In the genomic region with DNA sequence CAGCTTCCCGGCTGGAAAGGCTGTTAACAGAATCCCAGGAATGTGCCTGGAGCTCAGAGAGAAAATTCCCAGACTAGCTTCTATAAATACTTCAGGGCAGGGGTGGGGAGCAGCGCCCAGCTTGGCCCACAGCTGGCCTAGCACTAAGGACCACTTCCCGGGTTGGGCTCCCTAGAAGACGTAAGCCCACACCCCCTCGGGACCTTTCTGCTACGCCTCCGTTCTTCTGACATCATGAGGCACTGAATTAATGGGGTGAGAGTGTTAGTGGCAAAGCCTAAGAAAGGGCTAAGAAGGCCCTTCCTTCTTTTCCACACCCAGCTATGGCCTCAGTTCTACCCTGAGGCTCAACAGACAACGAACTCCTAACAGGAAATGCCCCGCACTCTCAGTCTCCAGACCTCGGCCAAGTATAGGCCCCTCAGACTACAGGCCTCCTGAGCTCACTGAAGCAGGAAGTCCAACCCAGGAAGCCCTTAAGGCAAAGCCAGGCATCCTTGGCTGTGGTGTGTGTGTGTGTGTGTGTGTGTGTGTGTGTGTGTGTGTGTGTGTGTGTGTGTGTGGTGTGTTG, we compare ENCODE assay signal across 8 mouse cellular contexts. TPM values are rescaled to one million over a fixed set of nuclear protein-coding genes. Genes with fewer than 3 reads are reported as not detected.
DNase-seq lines count a peak whose midpoint lies in the region; ATAC-seq and TF ChIP-seq lines count a peak whose summit lies in the region.

No protein-coding gene starts in this region.

- TF ChIP-seq CTCF in hindbrain, postnatal 0 days (IDR thresholded peaks at IDR 0.05; ENCODE audit: low read depth), result no peak
- TF ChIP-seq CTCF in bone marrow macrophage, adult 2 months (IDR thresholded peaks at IDR 0.05; ENCODE audit: low read depth, low read length), result no peak

- no peak overlapping the region for H3K4me3 ChIP-seq in hindbrain, embryonic 10.5 days
- H3K4me3 ChIP-seq in hindbrain, postnatal 0 days (ENCODE audit: low read length), result no peak overlapping the region
- no peak overlapping the region for H3K4me3 ChIP-seq in bone marrow macrophage, adult 2 months (ENCODE audit: insufficient read depth, low read length)

- peak overlapping the region; percentile 85 for H3K27ac ChIP-seq in hindbrain, embryonic 10.5 days
- no peak overlapping the region for H3K27ac ChIP-seq in hindbrain, postnatal 0 days
- H3K27ac ChIP-seq in bone marrow macrophage, adult 2 months (ENCODE audit: insufficient read depth, low read depth, low read length), result peak overlapping the region; percentile 4; the same call in 1 of the 2 replicates

- H3K27me3 ChIP-seq in hindbrain, embryonic 10.5 days (ENCODE audit: insufficient read depth, poor library complexity, severe bottlenecking), result no peaks in the 10 kb centered on the region
- H3K27me3 ChIP-seq in hindbrain, postnatal 0 days (ENCODE audit: insufficient read depth, low read length), result no peaks in the 10 kb centered on the region

- DNase-seq in hindbrain, embryonic 10.5 days (ENCODE audit: low spot score), result no peak
- no peak for DNase-seq in hindbrain, postnatal 0 days (ENCODE audit: low spot score)
- DNase-seq in lung, postnatal 36 days, result peak; percentile 45
- no peak for DNase-seq in urinary bladder, adult 18-20 months (ENCODE audit: low spot score in 2 of 2)
- no peak for DNase-seq in frontal cortex, postnatal 36 days (ENCODE audit: low spot score in 2 of 2)
- DNase-seq in urinary bladder, adult 2 months (ENCODE audit: low spot score), result no peak

- WGBS in hindbrain, embryonic 10.5 days, result 69% methylated on average over 10 of the region's 10 CpGs
- 66% methylated on average over 10 of the region's 10 CpGs for WGBS in hindbrain, postnatal 0 days

- ATAC-seq in hindbrain, postnatal 0 days, result no peak
- peak; percentile 36 for ATAC-seq in inflammation-experienced regulatory T-cells, adult 6 months

- no peak overlapping the region for H3K9ac ChIP-seq in hindbrain, postnatal 0 days (replicated peaks; ENCODE audit: low read length)

- peaks cover 63% of the 10 kb centered on the region for H3K4me1 ChIP-seq in hindbrain, embryonic 10.5 days (replicated peaks)
- peaks cover 21% of the 10 kb centered on the region for H3K4me1 ChIP-seq in hindbrain, postnatal 0 days (ENCODE audit: insufficient read depth, low read length)
- H3K4me1 ChIP-seq in bone marrow macrophage, adult 2 months (ENCODE audit: control insufficient read depth, insufficient read depth, low read length), result peaks cover 47% of the 10 kb centered on the region

- no peak for TF ChIP-seq POLR2A in bone marrow macrophage, adult 2 months (IDR thresholded peaks at IDR 0.05; ENCODE audit: borderline replicate concordance, low read depth, low read length)

- H3K9me3 ChIP-seq in hindbrain, embryonic 10.5 days, result no peaks in the 10 kb centered on the region
- H3K9me3 ChIP-seq in hindbrain, postnatal 0 days (ENCODE audit: low read length), result no peaks in the 10 kb centered on the region

- H3K4me2 ChIP-seq in hindbrain, postnatal 0 days (ENCODE audit: low read depth, low read length), result no peak overlapping the region

- H3K36me3 ChIP-seq in hindbrain, embryonic 10.5 days, result no peaks in the 10 kb centered on the region
- no peaks in the 10 kb centered on the region for H3K36me3 ChIP-seq in hindbrain, postnatal 0 days (ENCODE audit: insufficient read depth, low read length)

RNA-seq across cellular contexts. Expression of a gene that starts 51.5 kb away (rescaled TPM):
- not detected in 2 replicates for polyA plus RNA-seq in hindbrain, embryonic 10.5 days (2016; fragmentation: Nextera tagmentation; extraction: Ambion mirVana)
- 0.31 TPM in 1 of 2 replicates, not detected in the other for total RNA-seq in hindbrain, postnatal 0 days (2014; rRNA removed)
- not detected in 2 replicates for polyA plus RNA-seq in hindbrain, postnatal 0 days (2015; fragmentation: Nextera tagmentation; extraction: Ambion mirVana)
- not detected in 2 replicates for polyA plus RNA-seq in bone marrow macrophage, adult 2 months (2012; ENCODE audit: insufficient read depth, insufficient read length, missing spikeins)
- under 1 TPM in 1 of 3 experiments, not detected in 2; 0.43 TPM for polyA plus RNA-seq in inflammation-experienced regulatory T-cells, adult 6 months (2017; shearing (Covaris generic))
- not detected in 2 replicates for polyA plus RNA-seq in urinary bladder, adult 2 months (2012; rRNA removed)
